Mouse (Mus musculus) thymus, postnatal 4 days (tissue): ENCODE measurements at regions not wholly inside any gene's neighbourhood (a gene's known extent, or its start where the extent isn't known, plus 50 kb on each side); places are given as distances from the start of the nearest gene placed in this dataset.

ENCODE experiments used
- DNase-seq: peaks from one replicate; pipeline ENCODE4 v3.0.0; 2021

DNA sequence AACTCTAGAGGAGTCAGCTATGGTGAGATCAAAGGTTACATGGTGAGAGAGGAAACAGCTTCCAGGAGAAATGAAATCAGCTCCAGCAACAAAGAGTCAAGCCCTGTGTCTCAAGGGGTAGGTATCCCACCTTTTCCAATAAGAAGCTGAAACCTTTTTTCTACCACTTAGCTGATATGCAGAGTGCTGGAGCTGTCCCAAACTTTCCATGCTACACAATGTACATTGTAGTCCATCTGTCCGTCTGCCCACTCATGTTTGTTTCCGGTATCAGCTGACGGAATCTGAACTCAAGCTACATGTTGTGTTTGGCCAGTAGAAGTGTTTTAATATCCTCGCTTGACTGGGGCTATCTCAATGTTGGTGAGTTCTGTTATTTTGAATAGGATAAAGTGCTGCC, 83.6 kb upstream of the Ngf start:
- no peak for DNase-seq

DNA sequence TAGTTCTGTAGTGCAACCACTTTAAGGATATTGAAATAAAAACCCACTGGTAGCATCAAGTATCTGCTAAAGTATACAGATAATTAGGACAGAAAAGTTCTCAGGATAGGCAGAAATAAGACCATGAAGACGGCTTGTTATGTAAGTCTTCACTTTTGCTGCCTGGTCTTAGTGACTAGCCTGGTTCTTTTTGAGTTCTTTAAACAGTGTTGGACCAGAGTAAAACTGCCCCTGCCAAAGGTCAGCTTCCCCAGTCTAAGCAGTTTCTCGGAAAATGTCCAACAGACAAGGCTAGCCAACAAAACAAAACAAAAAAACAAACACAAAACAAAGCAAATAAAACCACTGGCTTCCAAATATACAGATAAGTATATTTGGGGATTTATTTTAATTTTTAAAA, 85.1 kb upstream of the Ngf start:
- DNase-seq = no peak

GRCm38 (mm10) chr3:102383671-102384070, 86.0 kb upstream of the Ngf start:
- DNase-seq = no peak

DNA sequence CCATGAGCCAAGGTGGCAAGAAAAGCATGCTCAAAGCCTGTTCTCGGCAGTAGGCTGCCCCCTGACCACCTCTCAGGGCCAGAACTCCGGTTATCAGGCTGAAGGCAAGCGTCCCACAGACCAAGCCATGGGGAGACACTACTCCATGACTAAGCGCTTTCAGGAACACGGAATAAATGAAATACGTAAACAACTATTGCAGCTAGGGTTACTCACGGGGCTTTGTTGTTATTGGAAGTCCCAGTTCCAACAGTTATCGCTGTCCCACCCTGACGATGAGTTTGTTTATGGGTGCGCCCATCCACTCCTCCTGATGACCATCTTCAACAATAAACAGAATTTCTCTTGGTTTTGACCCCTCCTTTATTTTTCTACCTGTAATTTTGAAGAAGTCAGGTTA, 88.0 kb upstream of the Ngf start:
- DNase-seq = no peak

GRCm38 (mm10) chr3:102374381-102375060, 95.2 kb upstream of the Ngf start:
- no peak for DNase-seq

GRCm38 (mm10) chr3:102372205-102372899, 97.4 kb upstream of the Ngf start:
- no peak for DNase-seq

- DNase-seq = no peak
These were observed 103.5 kb upstream of the Ngf start for GRCm38 (mm10) chr3:102366188-102366587.

DNA sequence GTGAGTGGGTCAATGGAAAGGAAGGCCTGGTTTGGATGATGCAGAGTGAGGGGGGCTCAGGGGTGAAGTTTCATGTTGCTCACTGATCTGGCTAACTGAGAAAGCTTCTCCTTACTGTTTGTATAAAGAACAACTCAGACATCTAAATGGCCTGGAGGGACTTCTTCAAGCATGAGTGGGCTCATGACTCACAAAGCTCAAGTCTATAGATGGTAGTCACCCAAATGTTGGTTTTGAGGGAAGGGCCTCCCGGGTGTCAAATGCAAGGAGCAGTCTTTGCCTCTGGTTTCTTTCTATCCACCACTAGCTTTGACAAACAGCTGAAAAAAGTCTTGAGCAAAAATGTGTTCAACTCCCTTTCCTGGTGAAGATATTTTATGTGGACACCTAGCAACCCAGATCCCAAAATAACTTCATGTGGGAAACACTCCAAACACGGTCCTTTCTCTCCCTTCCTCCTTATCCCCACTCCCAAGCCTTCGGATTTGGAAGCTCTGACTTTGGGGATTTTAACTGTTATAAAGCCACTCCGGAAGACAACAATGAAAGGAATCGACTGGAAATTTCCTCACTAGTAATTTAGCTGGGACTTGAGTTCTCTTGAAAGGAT, 105.3 kb upstream of the Ngf start:
- DNase-seq = no peak

DNA sequence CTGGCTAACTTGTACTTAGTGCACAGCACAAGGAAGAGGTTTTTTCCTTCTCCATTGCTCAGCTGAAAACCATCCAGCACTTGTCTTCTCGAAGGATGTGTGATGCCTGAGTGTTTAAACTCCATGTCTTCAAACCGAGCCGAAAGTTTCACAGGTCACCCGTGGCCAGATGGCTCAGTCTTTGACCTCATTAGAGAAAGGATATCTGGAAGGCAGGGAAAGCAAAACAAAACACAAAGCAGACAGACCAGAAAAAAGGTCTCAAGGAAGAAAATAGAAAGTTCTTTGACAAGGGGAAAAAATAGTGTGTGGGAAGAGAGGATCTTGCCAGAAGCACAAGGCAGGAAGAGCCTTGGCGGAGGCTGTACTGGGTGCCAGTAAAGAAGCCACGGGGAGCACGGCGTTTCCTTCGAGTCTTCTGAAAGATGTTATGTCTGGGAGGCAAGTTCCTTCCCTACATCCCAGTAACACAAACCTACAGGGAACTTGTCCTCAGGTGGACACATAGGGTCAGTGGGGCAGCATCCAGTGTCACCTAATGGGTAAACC, 108.9 kb upstream of the Ngf start:
- DNase-seq = no peak

DNA sequence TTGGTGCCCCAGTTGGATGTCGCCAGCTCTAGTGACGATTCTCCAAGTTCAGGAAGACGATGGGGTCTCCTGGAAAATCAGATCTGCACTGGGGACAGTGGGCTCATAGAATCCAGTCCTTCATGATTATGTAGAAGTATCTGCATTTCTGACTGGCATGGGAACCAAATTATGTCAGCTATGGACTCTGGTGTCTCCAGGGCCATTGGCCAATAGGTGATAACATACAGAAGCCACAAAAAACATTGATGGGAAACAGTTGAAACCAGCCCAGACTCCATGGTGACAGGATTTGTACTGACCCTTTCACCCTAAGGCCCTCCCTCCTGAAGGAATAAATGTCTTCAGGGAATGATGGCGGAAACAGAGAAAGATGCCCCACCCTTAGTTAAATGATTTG, 110.9 kb upstream of the Ngf start:
- no peak for DNase-seq

DNA sequence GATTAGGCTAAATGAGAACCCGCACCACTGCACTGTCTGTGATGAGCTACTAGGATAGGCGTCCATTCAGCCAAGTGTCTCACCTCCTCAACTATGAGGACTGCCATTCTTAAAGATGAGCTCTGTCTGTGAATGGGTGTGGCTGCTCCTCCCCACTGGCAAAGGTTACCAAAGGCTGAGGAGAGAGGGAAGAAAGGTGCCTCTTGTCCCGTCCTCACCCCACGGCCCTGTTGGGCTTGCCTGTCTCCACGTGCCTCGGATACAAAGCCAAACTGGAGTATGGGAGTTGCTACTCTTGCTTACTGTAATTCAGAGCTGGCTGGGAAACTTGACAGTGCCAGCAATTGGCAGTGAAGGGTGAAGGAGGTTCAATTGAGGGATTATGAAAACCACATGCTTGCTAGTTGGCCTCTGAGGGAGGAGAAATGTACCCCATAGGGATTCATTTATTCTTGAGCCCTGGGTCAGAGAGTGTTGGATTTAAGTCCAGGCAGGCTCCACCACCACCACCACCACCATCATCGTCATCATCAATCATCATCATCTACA, 112.6 kb upstream of the Ngf start:
- no peak for DNase-seq

DNA sequence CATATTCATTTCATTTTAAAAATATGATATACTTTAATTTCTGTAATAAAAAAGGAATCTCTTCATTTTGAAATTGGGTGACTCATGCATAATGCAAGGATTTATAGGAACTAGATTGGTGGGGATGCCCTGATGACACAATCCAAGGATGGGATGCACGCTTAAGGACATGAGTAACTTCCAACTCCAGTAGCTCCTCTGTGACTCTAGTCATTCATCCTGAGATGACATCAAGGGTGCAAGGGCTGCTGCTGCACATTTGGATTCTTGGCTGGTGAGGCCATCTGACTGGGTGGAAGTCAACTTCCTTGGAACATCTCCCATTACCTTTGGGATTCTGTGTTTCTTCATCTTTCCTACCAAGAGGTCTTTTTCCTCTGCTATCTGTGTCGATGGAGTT, 114.4 kb upstream of the Ngf start:
- no peak for DNase-seq

DNA sequence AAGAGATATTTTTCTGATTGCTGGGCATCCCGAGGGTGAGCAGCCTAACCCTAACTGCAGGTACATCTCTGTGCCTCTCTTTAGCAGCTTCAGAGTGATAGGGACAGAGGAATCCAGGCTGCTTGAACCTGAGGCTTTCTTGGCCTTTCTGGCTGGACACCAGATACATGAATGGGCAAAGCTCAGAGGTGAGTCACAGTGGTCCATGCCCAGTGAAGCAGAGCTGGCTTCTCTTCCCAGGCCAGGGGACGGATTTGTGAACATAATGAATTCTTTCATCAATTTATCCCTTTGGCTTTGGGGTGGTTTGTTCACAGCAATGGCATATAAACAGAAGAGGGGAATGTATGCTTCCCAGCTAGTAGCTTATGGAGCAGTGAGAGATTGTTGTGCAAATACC, 114.9 kb upstream of the Ngf start:
- DNase-seq = no peak

DNA sequence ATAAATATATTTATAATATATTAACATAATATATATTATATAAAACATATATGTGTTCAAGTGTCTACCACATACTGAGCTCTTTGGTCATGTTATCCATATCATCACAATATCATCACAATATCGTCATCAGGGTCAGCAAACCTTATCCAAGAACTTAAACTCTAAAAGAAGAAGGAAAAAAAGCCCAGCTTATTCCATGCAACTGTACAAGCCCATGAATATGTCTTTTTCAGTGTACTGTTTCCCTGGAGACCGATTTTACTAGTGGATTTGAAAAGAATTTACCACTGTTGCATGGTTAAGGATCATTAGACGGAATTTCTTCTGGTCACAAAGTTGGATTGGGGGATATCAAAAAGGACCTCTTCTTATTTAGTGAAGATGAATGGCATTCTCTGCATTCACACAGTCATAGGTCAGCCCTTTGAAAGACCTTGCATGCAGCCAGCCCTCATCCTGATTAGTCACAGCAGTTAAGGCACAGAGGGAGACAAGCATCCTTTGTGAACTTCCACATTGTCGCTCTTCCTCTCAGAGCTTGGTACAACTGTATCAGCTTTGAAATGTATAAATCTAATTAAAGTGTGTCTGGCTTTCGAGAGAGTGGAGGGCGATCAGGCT, 116.3 kb upstream of the Ngf start:
- DNase-seq = no peak

GRCm38 (mm10) chr3:102346077-102346476, 123.6 kb upstream of the Ngf start:
- DNase-seq = no peak

DNA sequence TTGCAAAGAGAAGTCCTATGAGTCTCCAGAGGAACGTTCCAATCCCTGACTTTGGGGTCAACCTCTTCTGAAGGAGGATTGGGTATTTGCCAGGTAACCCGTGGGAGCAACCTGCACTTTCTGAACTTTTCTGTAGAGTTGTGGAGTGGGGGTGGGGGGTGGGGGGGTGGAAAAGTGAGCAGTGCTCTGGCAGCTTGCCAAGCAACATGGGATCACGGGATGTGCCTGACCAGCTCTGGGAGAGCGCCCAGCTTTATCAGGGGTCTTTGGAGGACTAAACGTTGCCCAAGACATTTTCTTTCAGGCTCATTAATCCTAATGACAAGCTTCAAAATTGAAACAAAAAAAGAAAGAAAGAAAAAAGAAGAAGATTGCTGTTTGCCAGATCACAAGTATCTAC, 124.4 kb upstream of the Ngf start:
- DNase-seq = no peak

GRCm38 (mm10) chr3:102340731-102341130, 129.0 kb upstream of the Ngf start:
- DNase-seq = no peak

DNA sequence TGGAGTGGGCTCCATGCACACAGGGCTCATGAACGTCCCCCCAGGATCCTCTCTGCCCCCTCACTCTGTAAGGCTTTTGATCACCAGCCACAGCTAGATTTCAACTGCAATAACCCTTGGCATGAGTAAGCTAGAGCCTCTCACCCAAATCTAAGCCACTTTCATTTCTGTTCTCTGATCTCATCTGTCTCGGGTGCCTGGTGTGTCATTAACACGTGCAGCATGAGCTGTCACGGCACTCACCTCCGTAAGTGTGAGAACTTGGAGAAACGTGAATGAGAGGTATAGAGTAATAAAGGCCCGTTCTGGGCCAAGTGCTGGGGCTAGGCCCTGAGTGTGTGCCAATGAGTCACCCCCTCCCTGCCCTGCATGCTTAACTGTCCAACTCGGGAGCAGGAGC, 131.8 kb upstream of the Ngf start:
- DNase-seq = no peak

DNA sequence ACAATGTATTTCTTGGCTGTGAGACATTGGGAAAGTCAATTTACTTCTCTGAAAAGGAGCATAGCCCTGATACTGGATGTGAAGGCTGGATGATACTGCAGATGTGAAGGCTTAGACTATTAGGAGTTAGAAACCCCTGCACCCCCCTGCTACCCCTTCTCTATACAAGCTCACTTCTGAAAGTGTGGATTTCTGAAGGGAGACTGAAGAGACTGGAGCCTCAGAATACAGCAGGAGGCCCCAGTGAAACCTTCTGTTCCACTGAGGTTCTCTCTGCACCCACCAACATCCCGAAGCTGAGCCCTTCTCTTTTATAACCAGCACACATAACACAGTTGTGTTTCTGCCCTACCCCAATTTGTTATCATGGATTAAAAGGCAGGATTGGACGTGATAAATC, 131.7 kb upstream of the Vangl1 start:
- DNase-seq = no peak

DNA sequence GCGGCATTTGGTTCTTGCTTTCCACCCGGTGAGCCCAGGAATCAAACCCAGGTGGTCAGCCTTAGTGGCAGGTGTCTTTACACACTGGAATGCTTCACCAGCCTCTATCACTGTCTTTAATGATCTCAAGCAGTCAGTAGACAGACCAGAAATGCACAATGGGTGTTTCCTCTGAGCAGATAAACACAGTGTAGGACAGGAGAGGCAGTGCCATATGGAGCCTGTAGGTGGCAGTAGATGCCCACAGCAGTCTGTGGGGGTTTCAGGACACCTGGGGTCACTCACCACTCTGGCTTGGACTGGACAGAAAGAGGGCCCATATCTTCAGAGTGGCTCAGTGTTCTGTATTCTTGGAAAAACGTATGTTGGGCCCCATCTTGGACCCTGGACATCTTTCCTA, 130.7 kb upstream of the Vangl1 start:
- peak; percentile 29 for DNase-seq

GRCm38 (mm10) chr3:102332221-102332620, 127.7 kb upstream of the Vangl1 start:
- DNase-seq = no peak

GRCm38 (mm10) chr3:102319331-102319730, 114.8 kb upstream of the Vangl1 start:
- no peak for DNase-seq

GRCm38 (mm10) chr3:102316151-102316550, 111.7 kb upstream of the Vangl1 start:
- DNase-seq = no peak
